ENCODE assay signal across 14 mouse cellular contexts in the genomic region with DNA sequence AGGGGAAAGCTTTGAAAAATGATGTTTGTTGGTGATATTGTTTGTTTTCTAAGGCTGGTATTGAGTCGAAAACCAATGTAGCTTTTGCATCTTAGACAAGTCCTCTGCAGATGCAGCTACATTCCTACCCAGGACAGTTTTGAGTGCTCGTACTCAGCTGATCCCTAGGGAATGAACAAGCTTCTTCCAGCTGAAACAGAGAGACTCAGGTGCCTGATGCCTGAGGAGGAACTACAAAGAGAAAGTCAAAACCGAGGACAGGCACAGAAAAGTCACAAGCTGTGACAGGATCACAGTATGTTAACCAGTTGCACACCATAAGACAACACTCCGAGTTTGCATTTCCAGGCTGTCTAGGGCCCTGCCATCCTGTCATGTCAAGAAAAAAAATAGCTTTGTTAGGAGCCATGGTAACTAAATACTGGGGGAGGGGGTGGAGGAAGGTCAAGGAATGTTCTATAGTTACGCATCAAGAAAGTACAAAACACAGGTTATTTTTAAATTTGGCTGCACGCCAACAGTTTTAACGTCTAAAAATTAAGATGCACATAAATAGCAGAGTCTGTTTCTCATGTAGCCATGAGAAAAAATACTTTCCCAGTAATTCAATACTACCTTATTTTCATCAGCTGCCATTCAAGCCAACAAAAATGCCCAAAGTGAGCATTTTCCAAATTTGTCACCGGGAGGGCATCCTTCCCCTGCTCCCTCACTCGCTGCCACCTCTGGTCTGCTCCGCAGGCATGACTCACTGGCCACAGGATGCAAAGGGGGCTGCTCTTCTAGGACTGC.
DNase-seq lines count a peak whose midpoint lies in the region; ATAC-seq and TF ChIP-seq lines count a peak whose summit lies in the region.
"Had no signal": no experiment of that assay in that cellular context is flagged by ENCODE, and none has a peak within 500 bp of the region (broad histone marks: within the 10 kb centered on the region; RNA-seq: fewer than 3 reads in every experiment).

No protein-coding gene starts in this region.

- WGBS in kidney, postnatal 0 days, result 25% methylated on average over 10 of the region's 10 CpGs
- 40% methylated on average over 10 of the region's 10 CpGs for whole genome bisulfite sequencing in limb, embryonic 13.5 days

- POLR2A ChIA-PET in Patski (lab: Charles Lee), result no interaction called here

- peaks cover 9% of the 10 kb centered on the region for H3K4me1 ChIP-seq in kidney, postnatal 0 days (replicated peaks; ENCODE audit: insufficient read depth, low read length)
- peaks cover 25% of the 10 kb centered on the region for H3K4me1 ChIP-seq in limb, embryonic 13.5 days

- H3K27me3 ChIP-seq in kidney, postnatal 0 days (ENCODE audit: insufficient read depth, low read length), result no peaks in the 10 kb centered on the region
- H3K27me3 ChIP-seq in Patski, result no peaks in the 10 kb centered on the region
- H3K27me3 ChIP-seq in limb, embryonic 13.5 days, result no peaks in the 10 kb centered on the region
- H3K27me3 ChIP-seq: stomach, embryonic 15.5 days had no signal

- no peaks in the 10 kb centered on the region for H3K36me3 ChIP-seq in kidney, postnatal 0 days (ENCODE audit: insufficient read depth, low read length)
- no peaks in the 10 kb centered on the region for H3K36me3 ChIP-seq in limb, embryonic 13.5 days
- H3K36me3 ChIP-seq: stomach, embryonic 15.5 days had no signal

- peak overlapping the region; percentile 24 for H3K4me3 ChIP-seq in gastrocnemius, adult 2 months
- H3K4me3 ChIP-seq in kidney, postnatal 0 days (replicated peaks; ENCODE audit: low read depth, low read length), result no peak overlapping the region
- no peak overlapping the region for H3K4me3 ChIP-seq in limb, embryonic 13.5 days
- H3K4me3 ChIP-seq: erythroblast, embryonic 14.5 days; stomach, embryonic 15.5 days had no signal

- H3K27ac ChIP-seq in gastrocnemius, adult 2 months, result peak overlapping the region; percentile 80
- peak overlapping the region; percentile 40; the same call in 1 of the 2 replicates for H3K27ac ChIP-seq in kidney, postnatal 0 days
- H3K27ac ChIP-seq in limb, embryonic 13.5 days, result no peak overlapping the region
- H3K27ac ChIP-seq: hindbrain, embryonic 14.5 days; stomach, embryonic 15.5 days had no signal

- H3K9me3 ChIP-seq in kidney, postnatal 0 days (replicated peaks; ENCODE audit: low read length), result no peaks in the 10 kb centered on the region
- no peaks in the 10 kb centered on the region for H3K9me3 ChIP-seq in limb, embryonic 13.5 days
- H3K9me3 ChIP-seq: stomach, embryonic 15.5 days had no signal

- intact Hi-C loops in gastrocnemius, adult 2 months (cut with DNase I), result loop anchor here (5.0 kb wide), 2 partner anchors 50 to 55 kb away; no protein-coding TSS in a partner anchor

- H3K9ac ChIP-seq in kidney, postnatal 0 days (ENCODE audit: low read depth, low read length), result no peak overlapping the region
- no peak overlapping the region for H3K9ac ChIP-seq in limb, embryonic 13.5 days
- H3K9ac ChIP-seq: hindbrain, embryonic 14.5 days; stomach, embryonic 15.5 days had no signal

- no peak overlapping the region for H3K4me2 ChIP-seq in kidney, postnatal 0 days (ENCODE audit: low read length)
- no peak overlapping the region for H3K4me2 ChIP-seq in limb, embryonic 13.5 days (replicated peaks)
- H3K4me2 ChIP-seq: hindbrain, embryonic 14.5 days; stomach, embryonic 15.5 days had no signal

- CTCF ChIA-PET in Patski (lab: Charles Lee), result interaction anchor here (2.2 kb wide), 1 partner anchor 116 kb away, joined by 4 read pairs; no protein-coding TSS in a partner anchor

- DNase-seq in gastrocnemius, adult 2 months, result no peak
- no peak for DNase-seq in gastrocnemius, adult 8-10 months (ENCODE audit: low spot score in 2 of 2)
- DNase-seq in kidney, postnatal 0 days (ENCODE audit: low spot score), result peak; percentile 47
- no peak for DNase-seq in kidney, postnatal 36 days
- peak; percentile 24 for DNase-seq in Patski (ENCODE audit: low read depth, low spot score)
- no peak for DNase-seq in natural killer cell, adult 2 months (ENCODE audit: low spot score in 2 of 2)
- DNase-seq in retina, postnatal 1 day, result no peak
- DNase-seq: cerebellum, postnatal 25 days; layer of hippocampus, adult 9-11 months; liver had no signal

- ATAC-seq in kidney, postnatal 0 days (replicated peaks; ENCODE audit: low FRiP score, low read depth), result peak; percentile 54; the same call in 1 of the 2 replicates
- ATAC-seq in Patski, result no peak
- ATAC-seq in limb, embryonic 13.5 days (ENCODE audit: low FRiP score, low read depth), result peak; percentile 54; the same call in 1 of the 2 replicates

- in situ Hi-C loops in Patski (cut with MboI; ENCODE audit: low pct_unique_long_range_greater_than_20kb), result no loop called here

- TF ChIP-seq CTCF in gastrocnemius, adult 2 months (IDR thresholded peaks at IDR 0.05), result no peak
- no peak for TF ChIP-seq CTCF in kidney, postnatal 0 days (IDR thresholded peaks at IDR 0.05; ENCODE audit: low read depth)
- TF ChIP-seq CTCF in Patski (IDR thresholded peaks at IDR 0.05), result no peak

Comparison
In these comparisons a context has a peak if more than half of its experiments do, and no peak if none do; other contexts are left out.
1. DNase-seq: peak in kidney, postnatal 0 days (single experiment) and Patski (single experiment); none in gastrocnemius, adult 2 months (single experiment), gastrocnemius, adult 8-10 months (0 of 2), kidney, postnatal 36 days (0 of 2), natural killer cell, adult 2 months (0 of 2) and retina, postnatal 1 day (single experiment).